8 mouse cellular contexts compared by ENCODE assay signal in the genomic region with DNA sequence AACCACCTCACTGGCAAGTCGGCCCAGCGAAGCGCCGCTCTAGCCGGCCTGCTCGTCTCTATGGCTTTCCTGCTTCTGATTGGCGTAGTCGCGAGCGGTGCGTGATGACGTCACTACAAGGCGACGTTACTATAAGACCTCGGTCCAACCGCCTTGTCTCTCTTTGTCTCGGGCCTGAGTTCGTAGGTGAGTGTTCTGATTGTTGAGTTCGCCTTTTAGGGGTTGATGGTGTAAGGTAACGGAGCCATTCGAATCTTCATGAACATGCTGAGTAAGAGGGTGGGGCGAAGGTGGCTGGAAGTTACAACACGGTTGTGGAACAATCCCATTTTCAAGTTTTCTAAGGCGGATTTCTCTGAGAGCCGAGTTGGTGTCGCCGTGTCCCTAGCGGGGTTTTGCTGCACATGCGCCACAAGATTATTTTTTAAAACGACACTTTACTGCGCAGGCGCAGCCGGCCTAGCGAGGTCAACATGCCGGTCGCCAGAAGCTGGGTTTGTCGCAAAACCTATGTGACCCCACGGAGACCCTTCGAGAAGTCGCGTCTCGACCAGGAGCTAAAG. TPM values are rescaled to one million over a fixed set of nuclear protein-coding genes. Genes with fewer than 3 reads are reported as not detected.
DNase-seq lines count a peak whose midpoint lies in the region; ATAC-seq lines count a peak whose summit lies in the region.

A gene (plus strand): TSS at position 115 of the 563 bp plus-strand sequence.

- intact Hi-C loops in heart, postnatal 14 days (cut with DNase I) = loop anchor here (5.0 kb wide), 1 partner anchor 72 kb away; no protein-coding TSS in a partner anchor

- H3K36me3 ChIP-seq in forebrain, embryonic 14.5 days (ENCODE audit: control insufficient read depth, insufficient read depth, low read length) = peaks cover 51% of the 10 kb centered on the region
- H3K36me3 ChIP-seq in neural tube, embryonic 15.5 days = peaks cover 38% of the 10 kb centered on the region

- peak; percentile 98 for DNase-seq in ES-CJ7 (ENCODE audit: low read depth, low spot score)
- DNase-seq in cerebellum, adult 11 months = peak; percentile 96
- peak; percentile 99 for DNase-seq in forebrain, embryonic 14.5 days (ENCODE audit: low spot score)
- DNase-seq in heart, postnatal 14 days = peak; percentile 96 to 97
- DNase-seq in layer of hippocampus, adult 11-12 months (ENCODE audit: low spot score) = peak; percentile 98
- peak; percentile 96 to 97 for DNase-seq in lung, adult 18-20 months
- peak; percentile 96 for DNase-seq in testis, postnatal 14 days (ENCODE audit: low spot score)

- peak within 1 kb of the TSS; percentile 97 for H3K4me2 ChIP-seq in forebrain, embryonic 14.5 days (ENCODE audit: low read length)
- peak within 1 kb of the TSS; percentile 78 for H3K4me2 ChIP-seq in neural tube, embryonic 15.5 days

- peak within 1 kb of the TSS; percentile 89 for H3K9ac ChIP-seq in forebrain, embryonic 14.5 days (ENCODE audit: low read length)
- peak within 1 kb of the TSS; percentile 74 for H3K9ac ChIP-seq in neural tube, embryonic 15.5 days (replicated peaks)

- H3K4me3 ChIP-seq in forebrain, embryonic 14.5 days (ENCODE audit: low read depth, low read length) = peak within 1 kb of the TSS; percentile 87
- H3K4me3 ChIP-seq in neural tube, embryonic 15.5 days (replicated peaks) = peak within 1 kb of the TSS; percentile 77

- 1% methylated on average over 42 of the region's 42 CpGs for WGBS in forebrain, embryonic 14.5 days
- 1% methylated on average over 42 of the region's 42 CpGs for WGBS in neural tube, embryonic 15.5 days

- peak; percentile 96 for ATAC-seq in forebrain, embryonic 14.5 days
- ATAC-seq in neural tube, embryonic 15.5 days (ENCODE audit: low FRiP score) = peak; percentile 95

- peaks cover 11% of the 10 kb centered on the region for H3K4me1 ChIP-seq in forebrain, embryonic 14.5 days (ENCODE audit: control insufficient read depth, insufficient read depth, low read length)
- peaks cover 23% of the 10 kb centered on the region for H3K4me1 ChIP-seq in neural tube, embryonic 15.5 days

- H3K9me3 ChIP-seq in forebrain, embryonic 14.5 days (replicated peaks; ENCODE audit: control insufficient read depth, low read length) = no peaks in the 10 kb centered on the region
- H3K9me3 ChIP-seq in neural tube, embryonic 15.5 days (replicated peaks) = no peaks in the 10 kb centered on the region

- no peaks in the 10 kb centered on the region for H3K27me3 ChIP-seq in forebrain, embryonic 14.5 days (replicated peaks; ENCODE audit: control insufficient read depth, insufficient read depth, low read length)
- no peaks in the 10 kb centered on the region for H3K27me3 ChIP-seq in neural tube, embryonic 15.5 days (replicated peaks)

- peak within 1 kb of the TSS; percentile 94 for H3K27ac ChIP-seq in forebrain, embryonic 14.5 days (ENCODE audit: low read depth, low read length)
- peak within 1 kb of the TSS; percentile 95 for H3K27ac ChIP-seq in neural tube, embryonic 15.5 days (replicated peaks)

RNA-seq across cellular contexts. Expression of the gene that starts here (rescaled TPM):
- 1,006 and 1,170 TPM in 2 replicates for polyA plus RNA-seq in forebrain, embryonic 14.5 days (2014; fragmentation: Nextera tagmentation; extraction: Ambion mirVana)
- total RNA-seq in heart, postnatal 14 days (2021) = 100 to 1,000 TPM; 628 to 698 TPM
- polyA plus RNA-seq in neural tube, embryonic 15.5 days (2015; fragmentation: Nextera tagmentation; extraction: Ambion mirVana) = 710 and 932 TPM in 2 replicates

Comparison
In these comparisons a context has a peak if more than half of its experiments do, and no peak if none do; other contexts are left out.
1. Peak in every context shown above with its lines: DNase-seq, ATAC-seq, H3K4me3 ChIP-seq and H3K27ac ChIP-seq.